Mouse (Mus musculus) cortical plate, adult 2 months (tissue): ENCODE measurements around the gene Rarg.

Source experiments
- CTCF ChIP-seq: fragments of 200-500 bp; IDR thresholded peaks from 2 replicates; pipeline ENCODE4 v1.5.1; 2011; ENCODE audit warnings: mild to moderate bottlenecking, control low read depth, low read length; ENCODE audit not compliant: insufficient read depth; ENCODE audit errors: extremely low read depth
- POLR2A ChIP-seq: fragments of 200-500 bp; IDR thresholded peaks from 2 replicates; pipeline ENCODE4 v1.6.1; 2011; ENCODE audit warnings: mild to moderate bottlenecking, low read length, control low read depth; ENCODE audit not compliant: insufficient read depth; ENCODE audit errors: extremely low read depth

DNA sequence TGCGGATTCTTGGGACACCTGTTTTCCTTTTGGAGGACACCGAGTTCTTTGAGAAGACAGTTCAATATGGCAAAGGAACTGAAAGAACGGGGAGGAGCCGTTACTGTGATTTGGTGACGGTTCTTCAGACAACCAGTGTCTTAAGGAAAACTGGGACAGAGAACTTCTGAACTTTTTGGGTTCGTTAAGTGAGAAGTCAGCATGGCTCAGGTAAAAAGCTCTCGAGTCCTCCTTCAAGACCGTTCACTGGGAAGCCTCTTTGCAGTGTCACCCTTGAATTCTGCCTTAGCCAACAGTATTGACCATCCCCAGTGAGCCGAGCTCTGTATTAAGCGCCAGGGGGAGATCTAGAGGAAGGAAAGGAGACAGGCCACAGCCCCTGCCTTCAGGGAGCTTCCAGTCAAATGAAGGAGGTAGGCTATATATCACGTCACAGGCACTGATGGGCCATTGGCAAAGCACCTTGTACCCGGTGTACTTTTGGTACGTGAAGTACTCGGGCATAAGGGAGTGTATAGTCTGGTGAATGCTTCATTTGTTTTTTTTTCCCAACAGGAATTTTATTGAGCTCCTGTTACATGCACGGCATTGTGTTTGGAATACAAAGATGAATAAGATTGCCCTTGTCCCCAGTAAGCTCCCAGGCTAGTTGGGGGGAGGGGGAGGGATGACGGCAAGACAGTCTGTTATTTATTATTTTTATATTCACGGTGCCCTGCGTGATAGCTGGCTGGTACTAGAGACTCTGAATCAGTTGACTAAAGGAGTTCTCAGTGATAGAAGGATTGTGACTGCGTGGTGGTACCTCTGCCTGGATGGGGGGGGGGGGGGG is 52.4 kb downstream of the Rarg start, which contains the start of gene Csad:
- TF ChIP-seq CTCF: no peak
- TF ChIP-seq POLR2A: no peak
